Mouse (Mus musculus) frontal cortex, postnatal 14 days (tissue): ENCODE results near the gene Vps54.
"Not testable (repeated sequence)": the region's sequence is repeated elsewhere in the genome, so short reads cannot be mapped to it uniquely, and the experiment has no call there.

Source experiments
- DNase-seq, 2 experiments: peaks; one replicate each; pipeline ENCODE4 v3.0.0; 2022; ENCODE audit warnings: low spot score in 2 of 2

Vps54 gene

GRCm38 (mm10) chr11:21239021-21239661, at the start of gene Vps54:
Gene Vps54 (plus strand): TSS chr11:21239281.
- peak in 1 of 2 experiments; percentile 28 for DNase-seq

- not testable (repeated sequence) for DNase-seq
Observed at GRCm38 (mm10) chr11:21191821-21192220, 47.3 kb upstream of the Vps54 start.

GRCm38 (mm10) chr11:21194851-21195250, 44.2 kb upstream of the Vps54 start:
- DNase-seq = no peak

GRCm38 (mm10) chr11:21209046-21209445, 30.0 kb upstream of the Vps54 start:
- no peak for DNase-seq

- DNase-seq = not testable (repeated sequence)
Observed at GRCm38 (mm10) chr11:21209701-21210100, 29.4 kb upstream of the Vps54 start.

GRCm38 (mm10) chr11:21217419-21217818, 21.7 kb upstream of the Vps54 start:
- no peak for DNase-seq

- DNase-seq = no peak
Observed at GRCm38 (mm10) chr11:21219281-21219680, 19.8 kb upstream of the Vps54 start.

GRCm38 (mm10) chr11:21219851-21220587, 19.1 kb upstream of the Vps54 start:
- no peak for DNase-seq

- DNase-seq = no peak
Observed at GRCm38 (mm10) chr11:21220754-21221153, 18.3 kb upstream of the Vps54 start.

GRCm38 (mm10) chr11:21221396-21221795, 17.7 kb upstream of the Vps54 start:
- no peak for DNase-seq

GRCm38 (mm10) chr11:21222606-21223207, 16.4 kb upstream of the Vps54 start:
- DNase-seq = no peak

GRCm38 (mm10) chr11:21223539-21223938, 15.5 kb upstream of the Vps54 start:
- DNase-seq = no peak

- no peak for DNase-seq
Observed at GRCm38 (mm10) chr11:21224041-21224440, 15.0 kb upstream of the Vps54 start.

GRCm38 (mm10) chr11:21224446-21224845, 14.6 kb upstream of the Vps54 start:
- DNase-seq = no peak

- DNase-seq = no peak
Observed at GRCm38 (mm10) chr11:21224983-21225382, 14.1 kb upstream of the Vps54 start.

GRCm38 (mm10) chr11:21235381-21235780, 3.7 kb upstream of the Vps54 start:
- no peak for DNase-seq

- DNase-seq = no peak
Observed at GRCm38 (mm10) chr11:21235821-21236220, 3.3 kb upstream of the Vps54 start.

GRCm38 (mm10) chr11:21236996-21237395, 2.1 kb upstream of the Vps54 start:
- DNase-seq = no peak

GRCm38 (mm10) chr11:21237474-21238278, 1.4 kb upstream of the Vps54 start:
- no peak for DNase-seq

GRCm38 (mm10) chr11:21238279-21239020, 631 bp upstream of the Vps54 start:
- peak in 1 of 2 experiments; percentile 13 for DNase-seq

- DNase-seq = no peak
Observed at GRCm38 (mm10) chr11:21239763-21240509, 855 bp downstream of the Vps54 start.
